Mouse (Mus musculus): Measurements from ENCODE around the gene Tnfrsf21.

- TF ChIP-seq CTCF (IDR thresholded peaks at IDR 0.05; ENCODE audit: borderline replicate concordance, insufficient read depth, low read depth, low read length) (no peak), POLR2A (IDR thresholded peaks at IDR 0.05; ENCODE audit: borderline replicate concordance, insufficient read depth, low read length) (no peak)
Measured at GRCm38 (mm10) chr17:43000598-43000997, 15.8 kb upstream of the Tnfrsf21 start.
